Mouse (Mus musculus) small intestine, adult 2 months (tissue): ENCODE measurements around the gene Ust. TPM values are rescaled to one million over a fixed set of nuclear protein-coding genes. Genes with fewer than 3 reads are reported as not detected.

Experiments
- H3K27ac ChIP-seq: fragments of 200-500 bp; 2 replicates; pipeline ENCODE4 v1.5.1; 2012; ENCODE audit warnings: low read depth, low read length, control low read depth, inconsistent platforms; ENCODE audit not compliant: insufficient read depth
- H3K27me3 ChIP-seq: fragments of 200-500 bp; 2 replicates; pipeline ENCODE4 v1.6.1; 2012; ENCODE audit warnings: mild to moderate bottlenecking, moderate library complexity, low read length, inconsistent platforms; ENCODE audit not compliant: control insufficient read depth, insufficient read depth
- H3K36me3 ChIP-seq: fragments of 200-500 bp; 2 replicates; pipeline ENCODE4 v1.6.1; 2012; ENCODE audit warnings: mild to moderate bottlenecking, low read length, control low read depth, inconsistent platforms; ENCODE audit not compliant: control insufficient read depth, insufficient read depth
- H3K4me1 ChIP-seq: fragments of 200-500 bp; 2 replicates; pipeline ENCODE4 v1.6.1; 2012; ENCODE audit warnings: low read length, inconsistent platforms, mixed read lengths; ENCODE audit not compliant: control insufficient read depth, insufficient read depth, insufficient read length
- H3K4me3 ChIP-seq: fragments of 200-500 bp; 2 replicates; pipeline ENCODE4 v1.5.1; 2012; ENCODE audit warnings: low read depth, mild to moderate bottlenecking, control low read depth, inconsistent platforms, low read length, moderate library complexity
- CTCF ChIP-seq: fragments of 200-500 bp; IDR thresholded peaks from 2 replicates; pipeline ENCODE4 v1.5.1; 2012; ENCODE audit warnings: low read depth, mild to moderate bottlenecking, control low read depth, inconsistent platforms, low read length, moderate library complexity, mixed read lengths; ENCODE audit not compliant: insufficient replicate concordance, insufficient read length; ENCODE audit errors: extremely low read depth
- POLR2A ChIP-seq: fragments of 200-500 bp; IDR thresholded peaks from 2 replicates; pipeline ENCODE4 v1.6.1; 2012; ENCODE audit warnings: low read depth, mild to moderate bottlenecking, control low read depth, inconsistent platforms, low read length, moderate library complexity
- WGBS: fragments of 180-500 bp; shearing (Covaris S2); methylation state at CpG from one replicate; pipeline ENCODE4 v1.1.7; 2018; 5-methylcytosine and 5-hydroxymethylcytosine counted together
- polyA plus RNA-seq: library from polyadenylated mRNA; depleted of rRNA; stranded (reverse); fragments of >200 nt; gene quantifications from 2 replicates; pipeline ENCODE4 v1.2.3, GENCODE M21; 2012

Gene Ust
- polyA plus RNA-seq, 1 experiment: 0.33 TPM

- Histone ChIP-seq H3K27ac (no peak overlapping the region), H3K36me3 (no peaks in the 10 kb centered on the region), H3K4me3 (no peak overlapping the region), H3K4me1 (no peaks in the 10 kb centered on the region), H3K27me3 (no peaks in the 10 kb centered on the region)
- no peak for TF ChIP-seq POLR2A
- no peak for TF ChIP-seq CTCF
- 84% methylated on average over 4 of the region's 4 CpGs for WGBS
Observed at GRCm38 (mm10) chr10:8269681-8270080, 248.9 kb downstream of the Ust start.

DNA sequence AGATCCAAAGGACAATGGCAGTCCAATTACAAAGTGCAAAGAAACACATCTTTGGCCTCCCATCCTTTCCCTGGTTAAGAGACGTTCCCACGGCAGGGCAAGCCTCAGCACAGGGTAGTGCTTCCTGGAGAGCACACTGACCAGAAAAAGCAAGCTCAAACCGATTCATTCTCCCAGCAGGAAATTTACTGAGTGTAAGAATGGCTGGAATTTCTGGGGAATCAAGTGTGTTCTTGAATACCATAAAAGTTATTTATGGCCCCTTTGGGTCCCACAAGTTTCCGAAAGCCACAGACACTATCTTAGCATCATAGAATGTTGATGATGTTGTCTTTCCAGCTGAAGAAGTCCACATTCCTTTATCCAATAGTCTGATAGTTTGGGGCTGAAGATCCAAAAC lies 258.9 kb downstream of the Ust start:
- H3K4me1 ChIP-seq: no peaks in the 10 kb centered on the region
- 30% methylated on average over 4 of the region's 4 CpGs for WGBS
- no peak for TF ChIP-seq CTCF
- no peak for TF ChIP-seq POLR2A
- no peaks in the 10 kb centered on the region for H3K36me3 ChIP-seq
- H3K4me3 ChIP-seq: no peak overlapping the region
- H3K27ac ChIP-seq: no peak overlapping the region
- H3K27me3 ChIP-seq: no peaks in the 10 kb centered on the region

GRCm38 (mm10) chr10:8250005-8250404 lies 268.6 kb downstream of the Ust start:
- Histone ChIP-seq H3K27me3 (no peaks in the 10 kb centered on the region), H3K4me3 (no peak overlapping the region), H3K36me3 (no peaks in the 10 kb centered on the region), H3K4me1 (no peaks in the 10 kb centered on the region), H3K27ac (no peak overlapping the region)
- WGBS: 90% methylated on average over 3 of the region's 3 CpGs
- TF ChIP-seq POLR2A (no peak), CTCF (no peak)

DNA sequence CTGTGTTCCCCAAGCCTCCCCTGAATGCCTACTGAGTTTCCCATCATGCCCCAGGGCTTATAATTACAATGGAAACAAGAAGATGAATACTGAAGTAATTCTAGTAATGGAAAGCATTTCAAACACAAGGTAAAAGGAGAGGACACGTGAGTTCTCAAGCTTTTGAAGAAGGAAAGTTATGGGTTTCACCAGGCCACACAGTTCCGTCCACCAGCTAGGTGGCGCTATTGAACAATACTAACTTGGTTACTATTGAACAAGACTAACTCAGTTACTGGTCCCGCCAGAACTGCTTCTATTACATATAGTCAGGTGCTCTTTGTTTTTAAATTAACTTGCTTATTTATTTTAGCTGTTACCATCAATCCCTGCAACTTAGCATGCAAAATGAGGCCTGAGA lies 276.3 kb downstream of the Ust start:
- H3K4me1 ChIP-seq: no peaks in the 10 kb centered on the region
- H3K4me3 ChIP-seq: no peak overlapping the region
- WGBS: 15% methylated on average over 4 of the region's 4 CpGs
- TF ChIP-seq POLR2A (no peak), CTCF (peak; percentile 8; the same call in 1 of the 2 replicates)
- no peaks in the 10 kb centered on the region for H3K36me3 ChIP-seq
- no peak overlapping the region for H3K27ac ChIP-seq
- no peaks in the 10 kb centered on the region for H3K27me3 ChIP-seq

- Histone ChIP-seq H3K4me1 (no peaks in the 10 kb centered on the region), H3K27ac (no peak overlapping the region), H3K4me3 (no peak overlapping the region), H3K36me3 (no peaks in the 10 kb centered on the region), H3K27me3 (no peaks in the 10 kb centered on the region)
- no peak for TF ChIP-seq CTCF
- WGBS: 56% methylated on average over 4 of the region's 4 CpGs
Observed at GRCm38 (mm10) chr10:8240703-8241102, 277.9 kb downstream of the Ust start.

DNA sequence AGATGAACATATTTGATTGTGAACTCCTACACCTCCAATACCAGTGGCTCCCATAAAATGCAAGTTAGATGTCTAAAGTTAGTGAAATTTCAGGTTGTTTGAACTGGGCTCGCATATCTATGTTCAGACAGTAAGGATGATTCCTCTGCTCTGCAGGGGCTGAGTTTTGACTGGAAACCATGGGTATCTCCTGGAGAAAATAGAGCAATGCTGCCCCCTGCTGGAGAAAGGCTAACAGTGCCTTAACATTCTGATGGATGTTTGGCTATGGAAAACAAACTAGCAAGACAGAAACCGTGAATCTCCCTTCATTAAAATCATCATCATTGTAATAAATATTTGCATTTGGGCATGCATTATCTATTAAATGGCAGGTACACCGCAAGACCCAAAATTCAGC lies 278.4 kb downstream of the Ust start:
- 6% methylated on average over 3 of the region's 3 CpGs for WGBS
- Histone ChIP-seq H3K4me3 (no peak overlapping the region), H3K4me1 (no peaks in the 10 kb centered on the region), H3K36me3 (no peaks in the 10 kb centered on the region), H3K27me3 (no peaks in the 10 kb centered on the region), H3K27ac (no peak overlapping the region)
- TF ChIP-seq CTCF (no peak), POLR2A (no peak)

DNA sequence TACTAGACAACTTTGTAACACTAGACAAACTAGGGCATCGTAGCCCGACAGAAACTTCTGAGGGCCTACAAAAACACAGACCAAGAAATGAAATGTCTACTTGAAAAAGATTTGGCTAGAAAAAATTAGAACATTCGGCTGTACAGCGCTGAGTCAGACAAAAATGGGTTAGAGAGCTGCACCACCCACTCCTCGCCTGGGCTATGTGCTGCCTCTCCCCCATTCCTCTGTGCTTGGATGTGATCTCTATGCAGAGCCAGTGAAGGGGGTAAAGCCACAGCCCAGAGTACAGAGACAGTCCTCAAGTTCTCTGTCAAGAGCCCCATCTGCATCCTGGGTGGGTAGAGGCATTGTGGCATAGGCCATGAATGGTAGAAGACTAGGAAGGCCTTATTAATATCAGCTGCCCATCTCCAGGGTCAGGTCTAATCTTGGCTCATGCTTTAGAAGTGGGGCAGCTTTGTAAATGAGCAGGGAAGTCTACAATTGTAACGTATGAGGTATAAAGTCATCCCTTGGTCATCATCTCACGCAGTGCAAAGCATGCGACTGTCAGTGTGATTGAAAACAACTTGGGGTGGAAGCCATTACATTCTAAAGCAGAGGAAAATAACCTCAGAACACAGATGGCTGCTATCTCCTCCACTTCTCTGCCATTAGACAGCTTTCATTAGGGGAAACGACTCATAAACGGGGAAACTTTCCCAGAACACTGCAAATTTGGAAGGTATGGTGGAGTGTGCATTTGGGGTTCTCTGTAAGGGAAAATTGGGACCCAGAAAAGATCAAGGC lies 281.6 kb downstream of the Ust start:
- TF ChIP-seq POLR2A (no peak), CTCF (no peak)
- Histone ChIP-seq H3K36me3 (no peaks in the 10 kb centered on the region), H3K27ac (no peak overlapping the region), H3K4me3 (no peak overlapping the region), H3K4me1 (no peaks in the 10 kb centered on the region), H3K27me3 (no peaks in the 10 kb centered on the region)
- WGBS: 90% methylated on average over 10 of the region's 10 CpGs
